Comparison of ENCODE assay signal across 8 mouse cellular contexts in the genomic region with DNA sequence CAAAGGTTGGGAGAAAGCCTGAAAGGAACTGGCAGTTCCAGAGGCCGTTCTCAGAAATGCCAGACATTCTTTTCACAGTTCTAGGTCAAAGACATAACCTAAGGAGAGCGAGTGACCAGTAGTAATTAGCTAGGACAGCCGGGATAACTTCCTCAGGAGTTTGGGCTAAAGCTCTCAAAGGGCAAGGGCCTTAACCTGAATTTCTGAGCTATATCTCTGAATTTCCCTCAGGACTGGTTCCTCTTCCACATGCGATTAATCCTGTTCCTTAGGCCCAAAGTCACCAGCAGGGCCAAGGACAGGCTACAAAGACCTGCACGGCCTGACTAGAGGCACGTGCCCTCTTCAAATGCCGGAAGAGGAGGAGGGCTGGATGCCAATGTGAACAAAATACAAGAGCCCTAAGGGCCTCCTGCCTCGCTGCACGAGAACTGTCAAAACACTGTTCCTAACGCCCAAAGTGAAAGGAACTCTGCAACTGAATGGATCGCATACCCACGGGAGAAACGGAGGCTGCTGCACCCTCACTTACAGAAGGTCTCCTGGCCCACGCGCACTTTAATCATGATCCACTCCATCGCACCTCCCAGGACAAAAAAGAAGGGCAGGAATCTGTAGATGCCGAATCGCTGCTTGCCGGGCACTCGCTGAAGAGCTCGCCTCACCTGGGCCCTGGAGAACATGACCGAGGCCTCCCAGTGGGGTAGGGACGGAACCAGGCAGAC. TPM values are rescaled to one million over a fixed set of nuclear protein-coding genes. Genes with fewer than 3 reads are reported as not detected.
DNase-seq lines count a peak whose midpoint lies in the region; ATAC-seq and TF ChIP-seq lines count a peak whose summit lies in the region.

No protein-coding gene starts in this region.

- no peaks in the 10 kb centered on the region for H3K27me3 ChIP-seq in G1E (ENCODE audit: insufficient read depth, low read length)
- H3K27me3 ChIP-seq in embryonic facial prominence, embryonic 10.5 days (replicated peaks; ENCODE audit: low read depth, poor library complexity, severe bottlenecking), result no peaks in the 10 kb centered on the region
- H3K27me3 ChIP-seq in heart, embryonic 16.5 days (ENCODE audit: control insufficient read depth, insufficient read depth, low read length), result no peaks in the 10 kb centered on the region
- H3K27me3 ChIP-seq in stomach, embryonic 15.5 days (replicated peaks), result no peaks in the 10 kb centered on the region

- no peak for ATAC-seq in G1E (ENCODE audit: extremely low read depth, insufficient number of reproducible peaks, low FRiP score, poor library complexity, severe bottlenecking)
- peak; percentile 43 for ATAC-seq in heart, embryonic 16.5 days (replicated peaks; ENCODE audit: extremely low read depth, insufficient read depth, low FRiP score)
- no peak for ATAC-seq in stomach, embryonic 15.5 days (ENCODE audit: insufficient read depth, low FRiP score, low read depth)

- H3K4me3 ChIP-seq in G1E (ENCODE audit: low read depth, low read length) (peak overlapping the region; percentile 84), macrophage (ENCODE audit: inconsistent target) (peak overlapping the region; percentile 89)
- H3K4me3 ChIP-seq in embryonic facial prominence, embryonic 10.5 days, result peak overlapping the region; percentile 86
- H3K4me3 ChIP-seq in heart, embryonic 16.5 days (ENCODE audit: low read length), result peak overlapping the region; percentile 87
- peak overlapping the region; percentile 83 for H3K4me3 ChIP-seq in stomach, embryonic 15.5 days (replicated peaks)

- peaks cover 48% of the 10 kb centered on the region for H3K36me3 ChIP-seq in G1E (replicated peaks)
- peaks cover 42% of the 10 kb centered on the region for H3K36me3 ChIP-seq in embryonic facial prominence, embryonic 10.5 days (replicated peaks)
- peaks cover 6% of the 10 kb centered on the region for H3K36me3 ChIP-seq in heart, embryonic 16.5 days (ENCODE audit: control insufficient read depth, insufficient read depth)
- H3K36me3 ChIP-seq in macrophage (ENCODE audit: inconsistent target), result peaks cover 9% of the 10 kb centered on the region; the same call in 1 of the 2 replicates
- no peaks in the 10 kb centered on the region for H3K36me3 ChIP-seq in stomach, embryonic 15.5 days

- peak overlapping the region; percentile 87 for H3K4me2 ChIP-seq in heart, embryonic 16.5 days (ENCODE audit: low read depth, low read length)
- H3K4me2 ChIP-seq in stomach, embryonic 15.5 days, result peak overlapping the region; percentile 91

- H3K4me1 ChIP-seq in G1E (ENCODE audit: insufficient read depth, low read depth, low read length), result peaks cover 74% of the 10 kb centered on the region
- H3K4me1 ChIP-seq in embryonic facial prominence, embryonic 10.5 days, result peaks cover 72% of the 10 kb centered on the region
- H3K4me1 ChIP-seq in heart, embryonic 16.5 days (ENCODE audit: control insufficient read depth, insufficient read depth, low read length), result peaks cover 52% of the 10 kb centered on the region
- H3K4me1 ChIP-seq in stomach, embryonic 15.5 days, result peaks cover 38% of the 10 kb centered on the region

- peaks cover 75% of the 10 kb centered on the region for H3K79me2 ChIP-seq in macrophage (ENCODE audit: inconsistent target)

- peak overlapping the region; percentile 94 for H3K9ac ChIP-seq in heart, embryonic 16.5 days (ENCODE audit: low read length)
- H3K9ac ChIP-seq in stomach, embryonic 15.5 days, result peak overlapping the region; percentile 82

- H3K9me3 ChIP-seq in G1E (replicated peaks), result no peaks in the 10 kb centered on the region
- no peaks in the 10 kb centered on the region for H3K9me3 ChIP-seq in embryonic facial prominence, embryonic 10.5 days
- no peaks in the 10 kb centered on the region for H3K9me3 ChIP-seq in heart, embryonic 16.5 days (replicated peaks; ENCODE audit: control insufficient read depth, low read length)
- no peaks in the 10 kb centered on the region for H3K9me3 ChIP-seq in stomach, embryonic 15.5 days

- 1% methylated on average over 23 of the region's 23 CpGs for WGBS in embryonic facial prominence, embryonic 10.5 days
- WGBS in heart, embryonic 16.5 days, result 2% methylated on average over 23 of the region's 23 CpGs
- 2% methylated on average over 23 of the region's 23 CpGs for WGBS in macrophage (ENCODE audit: missing documents)
- WGBS in stomach, embryonic 15.5 days, result under 1% methylated on average over 23 of the region's 23 CpGs

- peak; percentile 79 to 91 for DNase-seq in adrenal gland, adult (ENCODE audit: inconsistent age in 2 of 2, low spot score in 1 of 2)
- no peak for DNase-seq in adrenal gland, postnatal 4 days (ENCODE audit: low spot score in 2 of 2)
- no peak for DNase-seq in G1E (ENCODE audit: low spot score)
- DNase-seq in embryonic facial prominence, embryonic 10.5 days (ENCODE audit: low spot score), result peak; percentile 58
- peak; percentile 79 for DNase-seq in kidney, postnatal 14 days

- no peak for TF ChIP-seq CTCF in G1E (IDR thresholded peaks at IDR 0.05; ENCODE audit: low read depth, low read length)

- peak overlapping the region; percentile 92 for H3K27ac ChIP-seq in embryonic facial prominence, embryonic 10.5 days (replicated peaks)
- H3K27ac ChIP-seq in heart, embryonic 16.5 days (ENCODE audit: low read length), result peak overlapping the region; percentile 99
- H3K27ac ChIP-seq in macrophage, result peak overlapping the region; percentile 92
- peak overlapping the region; percentile 90 for H3K27ac ChIP-seq in stomach, embryonic 15.5 days

RNA-seq across cellular contexts. Expression of gene Smim4, which starts 0.5 kb away (rescaled TPM):
- total RNA-seq in adrenal gland, postnatal 4 days (2021), result 10 to 100 TPM; 62.0 to 76.4 TPM
- total RNA-seq in G1E (2014; fragmentation: Nextera tagmentation) (32.1 and 36.7 TPM in 2 replicates), G1E (2017) (167 and 173 TPM in 2 replicates)
- polyA plus RNA-seq in G1E (2012) (71.4 and 93.4 TPM in 2 replicates), macrophage (2018) (5.9 to 64.8 TPM (median 39.9 TPM) in 3 replicates)
- 62.3 and 63.3 TPM in 2 replicates for polyA plus RNA-seq in embryonic facial prominence, embryonic 10.5 days (2016; fragmentation: Nextera tagmentation; extraction: Ambion mirVana)
- polyA plus RNA-seq in heart, embryonic 16.5 days (2015; fragmentation: Nextera tagmentation; extraction: Ambion mirVana), result 90.4 and 95.8 TPM in 2 replicates
- total RNA-seq in macrophage (2018; cell fraction: chromatin; rRNA removed), result 10 to 100 TPM in 5 of 26 experiments, 1 to 10 TPM in 12, under 1 TPM in 1, not detected in 8; 0.82 to 20.9 (median 6.8) TPM
- total RNA-seq in macrophage (2018; cell fraction: cytosol; rRNA removed), result 10 to 100 TPM; 33.4 to 98.2 (median 47.8) TPM
- total RNA-seq in macrophage (2018; cell fraction: nucleus; rRNA removed), result 10 to 100 TPM in 14 of 26 experiments, 1 to 10 TPM in 12; 2.1 to 47.5 (median 11.1) TPM
- polyA plus RNA-seq in stomach, embryonic 15.5 days (2015; fragmentation: Nextera tagmentation; extraction: Ambion mirVana), result 70.9 and 77.2 TPM in 2 replicates

RNA-seq across cellular contexts. Expression of gene Nt5dc2, which starts 2.6 kb away (rescaled TPM):
- total RNA-seq in adrenal gland, postnatal 4 days (2021), result 10 to 100 TPM; 82.1 to 84.4 TPM
- total RNA-seq in G1E (2014; fragmentation: Nextera tagmentation) (213 and 233 TPM in 2 replicates), G1E (2017) (136 and 175 TPM in 2 replicates)
- polyA plus RNA-seq in G1E (2012) (381 and 572 TPM in 2 replicates), macrophage (2018) (64.0 to 97.6 TPM (median 77.4 TPM) in 3 replicates)
- 589 and 605 TPM in 2 replicates for polyA plus RNA-seq in embryonic facial prominence, embryonic 10.5 days (2016; fragmentation: Nextera tagmentation; extraction: Ambion mirVana)
- 288 and 319 TPM in 2 replicates for polyA plus RNA-seq in heart, embryonic 16.5 days (2015; fragmentation: Nextera tagmentation; extraction: Ambion mirVana)
- total RNA-seq in macrophage (2018; cell fraction: chromatin; rRNA removed), result 10 to 100 TPM in 11 of 26 experiments, 1 to 10 TPM in 15; 1.8 to 37.0 (median 8.3) TPM
- 100 to 1,000 TPM in 5 of 26 experiments, 10 to 100 TPM in 21; 25.4 to 119 (median 52.7) TPM for total RNA-seq in macrophage (2018; cell fraction: cytosol; rRNA removed)
- total RNA-seq in macrophage (2018; cell fraction: nucleus; rRNA removed), result 10 to 100 TPM in 21 of 26 experiments, 1 to 10 TPM in 5; 6.5 to 49.6 (median 15.5) TPM
- polyA plus RNA-seq in stomach, embryonic 15.5 days (2015; fragmentation: Nextera tagmentation; extraction: Ambion mirVana), result 367 and 372 TPM in 2 replicates

RNA-seq across cellular contexts. Expression of gene Stab1, which starts 40.2 kb away (rescaled TPM):
- 100 to 1,000 TPM in 1 of 2 experiments, 10 to 100 TPM in 1; 94.1 to 101 TPM for total RNA-seq in adrenal gland, postnatal 4 days (2021)
- total RNA-seq in G1E (2014; fragmentation: Nextera tagmentation) (not detected in 2 replicates), G1E (2017) (0.44 and 0.52 TPM in 2 replicates)
- polyA plus RNA-seq in G1E (2012) (not detected in 2 replicates), macrophage (2018) (241 to 829 TPM (median 623 TPM) in 3 replicates)
- polyA plus RNA-seq in embryonic facial prominence, embryonic 10.5 days (2016; fragmentation: Nextera tagmentation; extraction: Ambion mirVana), result 21.0 and 22.3 TPM in 2 replicates
- 36.6 and 43.8 TPM in 2 replicates for polyA plus RNA-seq in heart, embryonic 16.5 days (2015; fragmentation: Nextera tagmentation; extraction: Ambion mirVana)
- total RNA-seq in macrophage (2018; cell fraction: chromatin; rRNA removed), result 1,000 to 10,000 TPM in 23 of 26 experiments, 100 to 1,000 TPM in 3; 175 to 4,782 (median 2,271) TPM
- 100 to 1,000 TPM in 25 of 26 experiments, 10 to 100 TPM in 1; 91.4 to 838 (median 312) TPM for total RNA-seq in macrophage (2018; cell fraction: cytosol; rRNA removed)
- 1,000 to 10,000 TPM in 14 of 26 experiments, 100 to 1,000 TPM in 12; 325 to 5,560 (median 1,024) TPM for total RNA-seq in macrophage (2018; cell fraction: nucleus; rRNA removed)
- polyA plus RNA-seq in stomach, embryonic 15.5 days (2015; fragmentation: Nextera tagmentation; extraction: Ambion mirVana), result 35.0 and 38.5 TPM in 2 replicates

Comparison
In these comparisons a context has a peak if more than half of its experiments do, and no peak if none do; other contexts are left out.
1. DNase-seq: peak in adrenal gland, adult (2 of 2), embryonic facial prominence, embryonic 10.5 days (single experiment) and kidney, postnatal 14 days (single experiment); none in adrenal gland, postnatal 4 days (0 of 2) and G1E (single experiment).
2. RNA of gene Stab1, which starts 40.2 kb away (polyA plus RNA-seq): 241 to 829 TPM in macrophage, 36.6 to 43.8 TPM in heart, embryonic 16.5 days, 35.0 to 38.5 TPM in stomach, embryonic 15.5 days and 21.0 to 22.3 TPM in embryonic facial prominence, embryonic 10.5 days; not detected in G1E; every median in the first group is over 10 times any median in the second.
3. Peak in every context shown above with its lines, with median percentiles within 50 percentile points of each other: H3K4me3 ChIP-seq and H3K27ac ChIP-seq.